Mouse (Mus musculus): Measurements from ENCODE around the gene Tnfrsf9.

GRCm38 (mm10) chr4:150872681-150873080, 41.7 kb upstream of the Tnfrsf9 start:
- TF ChIP-seq EP300 (IDR thresholded peaks at IDR 0.05; ENCODE audit: low read depth in 1 of 2, low read length in 2 of 2) (no peak), TCF12 (IDR thresholded peaks at IDR 0.05; ENCODE audit: low read depth, low read length) (no peak), ZNF384 (IDR thresholded peaks at IDR 0.05; ENCODE audit: low read depth, low read length) (no peak), CHD2 (IDR thresholded peaks at IDR 0.05; ENCODE audit: low read length) (no peak), CTCF (IDR thresholded peaks at IDR 0.05 in 2 of 3, conservative IDR thresholded peaks at IDR 0.05 in 1 of 3; ENCODE audit: control insufficient read depth in 1 of 3, insufficient read depth in 1 of 3, low read depth in 2 of 3, low read length in 3 of 3, poor library complexity in 1 of 3, severe bottlenecking in 1 of 3) (no peak), MAZ (IDR thresholded peaks at IDR 0.05; ENCODE audit: low read depth, low read length) (no peak), NELFE (IDR thresholded peaks at IDR 0.05; ENCODE audit: low read depth, low read length) (no peak), USF1 (IDR thresholded peaks at IDR 0.05; ENCODE audit: low read depth, low read length) (no peak)
